Mouse (Mus musculus) myocyte (in vitro differentiated cells): ENCODE data around the gene Pde4d.

Source experiments
- E2F4 ChIP-seq: IDR thresholded peaks from one replicate; pipeline ENCODE4 v1.6.1; 2011; ENCODE audit warnings: mild to moderate bottlenecking, control low read depth, moderate library complexity; ENCODE audit not compliant: insufficient read depth
- MAX ChIP-seq: IDR thresholded peaks from one replicate; pipeline ENCODE4 v1.6.1; 2011; ENCODE audit warnings: low read depth, mild to moderate bottlenecking, control low read depth
- POLR2A ChIP-seq: IDR thresholded peaks from one replicate; pipeline ENCODE4 v1.6.1; 2011; ENCODE audit warnings: low read depth, mild to moderate bottlenecking, control low read depth, moderate library complexity; ENCODE audit not compliant: insufficient read length
- TCF12 ChIP-seq: IDR thresholded peaks from one replicate; pipeline ENCODE4 v1.6.1; 2011; ENCODE audit warnings: mild to moderate bottlenecking, control low read depth; ENCODE audit not compliant: poor library complexity, insufficient read depth, severe bottlenecking
- USF1 ChIP-seq: IDR thresholded peaks from one replicate; pipeline ENCODE4 v1.6.1; 2011; ENCODE audit warnings: low read depth, mild to moderate bottlenecking, control low read depth, moderate library complexity

DNA sequence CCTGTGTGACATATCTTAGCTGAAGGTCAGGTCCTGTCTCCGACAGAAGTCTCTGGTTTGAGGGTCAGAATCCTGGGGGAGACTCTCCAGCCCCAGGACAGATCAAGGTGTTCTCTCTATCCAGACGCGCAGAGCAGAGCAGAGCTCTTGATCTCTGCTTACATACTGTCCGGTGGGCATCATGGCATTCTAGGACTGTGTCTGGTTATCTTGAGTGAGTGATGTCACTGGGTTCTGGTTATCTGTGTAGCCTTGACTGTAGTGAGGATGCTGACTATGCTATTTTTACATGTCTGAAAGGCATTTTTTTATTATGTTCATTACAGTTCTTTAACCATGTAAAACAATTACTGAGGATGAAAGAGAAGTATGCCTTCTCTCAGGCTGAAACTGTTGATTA lies 797.3 kb downstream of the Pde4d start:
- no peak for TF ChIP-seq POLR2A
- TF ChIP-seq E2F4 = no peak
- no peak for TF ChIP-seq MAX
- TF ChIP-seq TCF12 = no peak
- TF ChIP-seq USF1 = no peak
